Mouse (Mus musculus) liver, embryonic 14.5 days (tissue): ENCODE measurements around the gene Mrps18c. TPM values are rescaled to one million over a fixed set of nuclear protein-coding genes. Genes with fewer than 3 reads are reported as not detected.

ENCODE experiments used
- ATAC-seq: fragments of 200-750 bp; cut with Nextera tagmentation; 2 replicates; pipeline ENCODE4 v1.8.0; 2017; ENCODE audit warnings: moderate number of reproducible peaks, mild to moderate bottlenecking, moderate library complexity; ENCODE audit not compliant: insufficient read depth
- DNase-seq, 3 experiments: peaks; one replicate each; pipeline ENCODE4 v3.0.0-alpha.2; 2012 to 2013; ENCODE audit warnings: low read depth in 3 of 3, low spot score in 3 of 3
- H3K27ac ChIP-seq: fragments of 300-500 bp; sonication (generic); 2 replicates; pipeline ENCODE4 v1.5.1; 2014; ENCODE audit warnings: moderate library complexity, mild to moderate bottlenecking, control low read depth, inconsistent platforms
- H3K27me3 ChIP-seq: fragments of 300-500 bp; sonication (generic); 2 replicates; pipeline ENCODE4 v1.6.1; 2014; ENCODE audit warnings: mild to moderate bottlenecking, low read length, moderate library complexity; ENCODE audit not compliant: control insufficient read depth, insufficient read depth
- H3K36me3 ChIP-seq: fragments of 300-500 bp; sonication (generic); replicated peaks from 2 replicates; pipeline ENCODE4 v1.6.1; 2014; ENCODE audit warnings: low read depth; ENCODE audit not compliant: control insufficient read depth, insufficient read depth
- H3K4me1 ChIP-seq, 2 experiments: fragments of 200-500 bp in 1 of 2; fragments of 300-500 bp in 1 of 2; sonication (generic) in 1 of 2; replicated peaks; 2 replicates each; pipeline ENCODE4 v1.6.1; 2012 to 2014; ENCODE audit warnings: antibody characterized with exemption in 1 of 2, inconsistent platforms in 1 of 2, low read length in 1 of 2; ENCODE audit not compliant: control insufficient read depth in 2 of 2, insufficient read depth in 2 of 2
- H3K4me2 ChIP-seq: fragments of 300-500 bp; sonication (generic); 2 replicates; pipeline ENCODE4 v1.6.1; 2014; ENCODE audit warnings: low read depth, mild to moderate bottlenecking, control low read depth, moderate library complexity
- H3K4me3 ChIP-seq, 2 experiments: fragments of 200-500 bp in 1 of 2; fragments of 300-500 bp in 1 of 2; sonication (generic) in 1 of 2; 2 replicates each; pipeline ENCODE4 v1.5.1; 2012 to 2014; ENCODE audit warnings: low read depth in 2 of 2, low read length in 2 of 2, mild to moderate bottlenecking in 2 of 2, control low read depth in 1 of 2, inconsistent platforms in 1 of 2, moderate library complexity in 1 of 2; ENCODE audit not compliant: insufficient read depth in 1 of 2
- H3K9ac ChIP-seq: fragments of 300-500 bp; sonication (generic); replicated peaks from 2 replicates; pipeline ENCODE4 v1.6.1; 2014; ENCODE audit warnings: mild to moderate bottlenecking, control low read depth, moderate library complexity
- H3K9me3 ChIP-seq: fragments of 300-500 bp; sonication (generic); 2 replicates; pipeline ENCODE4 v1.6.1; 2016; ENCODE audit warnings: low read length, mixed read lengths; ENCODE audit not compliant: control insufficient read depth
- CTCF ChIP-seq: IDR thresholded peaks from 2 replicates; pipeline ENCODE4 v1.5.1; 2016; ENCODE audit warnings: antibody characterized with exemption, low read depth, control low read depth
- EP300 ChIP-seq: IDR thresholded peaks from 2 replicates; pipeline ENCODE4 v1.6.1; 2016; ENCODE audit warnings: antibody characterized with exemption, low read depth
- WGBS: fragments of 180-500 bp; shearing (Covaris S2); extraction: QIAGEN DNeasy Blood & Tissue Kit; methylation state at CpG from one replicate; pipeline ENCODE4 v1.1.7; 2014; ENCODE audit not compliant: insufficient replicate concordance; 5-methylcytosine and 5-hydroxymethylcytosine counted together
- polyA plus RNA-seq, 2 experiments: library from polyadenylated mRNA; depleted of rRNA in 1 of 2; stranded (reverse) in 1 of 2; unstranded in 1 of 2; fragments of >200 nt; fragmentation: Nextera tagmentation in 1 of 2; extraction: Ambion mirVana in 1 of 2; gene quantifications; 2 replicates each; pipeline versions ENCODE4 v1.2.1 to v1.2.3; 2012 to 2014

The Mrps18c gene
- polyA plus RNA-seq, 2 experiments = 49.4 to 180 TPM

DNA sequence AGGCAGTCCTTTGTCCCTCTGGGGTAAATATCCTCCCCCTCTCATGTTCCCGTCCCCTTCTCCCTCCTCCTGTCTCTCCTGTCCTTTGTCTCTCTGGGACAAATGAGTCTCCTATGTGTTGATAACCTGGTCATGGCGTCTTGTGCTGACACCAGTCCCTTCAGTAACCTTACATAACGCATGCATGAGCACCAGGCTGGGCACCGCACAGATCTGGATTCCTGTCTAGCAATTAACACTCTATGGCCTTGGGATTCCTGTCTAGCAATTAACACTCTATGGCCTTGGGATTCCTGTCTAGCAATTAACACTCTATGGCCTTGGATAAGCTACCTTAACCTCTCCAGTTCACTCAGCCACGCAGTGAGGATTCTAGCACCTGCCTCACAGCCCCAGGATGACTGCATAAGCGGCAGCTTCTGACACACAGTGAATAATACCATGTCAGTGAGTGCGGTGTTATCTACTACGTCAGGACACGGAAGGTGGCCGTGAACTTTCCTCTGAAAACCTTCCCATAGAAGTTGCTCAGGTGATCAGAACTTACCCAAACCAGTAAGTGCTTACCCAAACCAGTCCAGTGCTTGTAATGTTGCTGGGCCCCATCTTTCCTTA lies 38.3 kb upstream of the Mrps18c start:
- Histone ChIP-seq H3K4me2 (no peak overlapping the region), H3K4me3 (no peak overlapping the region), H3K27ac (no peak overlapping the region), H3K27me3 (no peaks in the 10 kb centered on the region), H3K4me1 (no peaks in the 10 kb centered on the region), H3K9ac (no peak overlapping the region), H3K36me3 (peaks cover 19% of the 10 kb centered on the region), H3K9me3 (no peaks in the 10 kb centered on the region)
- WGBS = 79% methylated on average over 10 of the region's 10 CpGs
- DNase-seq (no peak), ATAC-seq (no peak)
- TF ChIP-seq CTCF (no peak), EP300 (no peak)

DNA sequence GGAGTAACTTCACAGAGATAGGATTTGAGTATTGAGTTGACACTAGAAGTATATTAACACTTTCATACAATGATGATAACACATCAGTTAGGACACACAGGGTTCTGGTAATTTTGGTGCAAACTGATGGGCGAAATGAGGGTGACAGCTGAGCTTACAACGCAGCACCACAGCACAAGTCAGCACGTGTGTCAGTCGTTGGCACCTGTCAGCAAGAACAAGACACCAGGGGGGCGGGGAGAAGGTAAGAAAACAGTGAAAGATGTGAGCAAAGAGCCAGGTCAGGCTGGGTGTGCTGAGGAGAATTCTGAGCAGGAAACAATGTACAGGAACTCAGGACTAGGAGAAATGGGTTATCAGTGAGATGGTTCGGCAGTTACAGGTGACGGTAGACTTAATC lies 36.7 kb upstream of the Mrps18c start:
- ATAC-seq (no peak), DNase-seq (no peak)
- TF ChIP-seq CTCF = no peak
- TF ChIP-seq EP300 = no peak
- WGBS = 84% methylated on average over 7 of the region's 7 CpGs
- Histone ChIP-seq H3K9ac (no peak overlapping the region), H3K36me3 (peaks cover 24% of the 10 kb centered on the region), H3K4me2 (no peak overlapping the region), H3K4me3 (no peak overlapping the region), H3K4me1 (no peaks in the 10 kb centered on the region), H3K9me3 (no peaks in the 10 kb centered on the region), H3K27ac (no peak overlapping the region), H3K27me3 (no peaks in the 10 kb centered on the region)

DNA sequence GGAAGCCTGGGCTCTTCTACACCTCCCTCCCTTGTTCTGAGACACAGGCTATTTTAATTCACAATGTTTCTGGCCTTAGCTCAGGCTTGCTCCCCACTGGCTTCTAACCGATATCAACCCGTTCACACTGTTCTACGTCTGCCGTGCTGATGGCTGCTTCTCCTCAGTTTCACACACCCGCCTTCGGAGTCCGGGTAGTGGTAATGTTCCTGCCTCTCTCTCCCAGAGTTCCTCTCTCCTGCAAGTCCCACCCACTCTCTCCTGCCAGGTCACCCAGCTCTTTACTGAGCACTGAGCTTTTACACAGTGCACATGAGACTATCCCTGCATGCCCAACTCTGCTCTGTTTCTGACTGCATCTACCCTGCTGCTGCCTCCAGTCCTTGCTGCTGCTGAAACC lies 32.4 kb upstream of the Mrps18c start:
- Histone ChIP-seq H3K4me1 (no peaks in the 10 kb centered on the region), H3K9ac (no peak overlapping the region), H3K27ac (no peak overlapping the region), H3K9me3 (no peaks in the 10 kb centered on the region), H3K4me2 (no peak overlapping the region), H3K4me3 (no peak overlapping the region), H3K27me3 (no peaks in the 10 kb centered on the region), H3K36me3 (peaks cover 58% of the 10 kb centered on the region)
- no peak for ATAC-seq
- TF ChIP-seq CTCF (no peak), EP300 (no peak)
- no peak for DNase-seq
- WGBS = 91% methylated on average over 7 of the region's 7 CpGs

DNA sequence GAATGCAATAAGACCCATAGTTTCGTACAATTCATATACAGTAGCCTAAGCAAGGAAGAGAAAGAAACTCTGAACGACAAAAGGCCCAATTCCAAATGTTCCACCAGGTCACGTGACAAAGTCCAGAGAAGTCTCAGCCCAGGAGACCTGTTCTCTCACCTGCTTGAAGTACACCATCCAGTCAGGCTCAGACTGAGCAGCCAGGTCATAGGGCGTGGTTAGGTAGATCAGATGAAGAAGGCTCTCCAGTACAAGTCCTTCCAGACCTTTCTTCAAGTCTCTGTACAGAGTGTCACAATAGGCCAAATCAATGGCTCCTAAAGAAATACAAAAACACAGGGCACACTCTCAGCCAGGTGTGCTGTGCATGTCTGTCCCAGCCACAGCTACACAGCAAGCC lies 26.9 kb upstream of the Mrps18c start:
- WGBS = 78% methylated on average over 4 of the region's 4 CpGs
- Histone ChIP-seq H3K4me3 (no peak overlapping the region), H3K27me3 (no peaks in the 10 kb centered on the region), H3K4me2 (no peak overlapping the region), H3K9ac (no peak overlapping the region), H3K36me3 (peaks cover 63% of the 10 kb centered on the region), H3K27ac (no peak overlapping the region), H3K4me1 (no peaks in the 10 kb centered on the region), H3K9me3 (no peaks in the 10 kb centered on the region)
- no peak for DNase-seq
- TF ChIP-seq CTCF (no peak), EP300 (no peak)
- no peak for ATAC-seq

DNA sequence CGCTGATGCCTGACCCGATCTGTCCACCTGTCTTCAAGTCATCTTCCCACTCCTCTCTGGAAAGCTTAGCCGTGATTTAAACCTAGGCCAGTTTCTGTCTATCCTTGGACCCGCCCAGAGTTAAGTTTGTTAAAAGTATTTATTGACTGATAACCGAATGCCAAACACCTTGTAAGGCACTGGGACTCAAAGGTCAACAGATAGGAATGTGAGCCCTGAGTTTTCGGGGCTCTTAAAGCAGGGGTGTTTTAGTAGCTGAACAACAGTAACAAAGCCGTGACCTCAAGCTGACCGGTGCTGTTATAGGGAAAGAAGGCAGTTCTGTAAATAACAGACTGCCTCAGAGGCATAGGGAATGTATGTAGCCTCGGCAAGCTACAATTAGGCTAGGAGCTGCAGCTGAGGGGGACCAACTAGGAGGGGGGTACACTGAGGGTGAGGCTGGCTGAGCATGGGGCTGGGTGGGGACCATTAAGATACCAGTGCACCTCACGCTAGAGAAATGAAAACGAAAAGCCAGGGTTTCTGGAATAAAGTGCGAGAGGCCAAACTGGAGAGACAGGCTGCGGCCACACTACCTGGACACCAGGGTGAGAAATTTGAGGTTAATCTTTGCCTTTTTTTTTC lies 22.5 kb upstream of the Mrps18c start:
- 79% methylated on average over 13 of the region's 13 CpGs for WGBS
- DNase-seq = no peak
- H3K9ac ChIP-seq = no peak overlapping the region
- ATAC-seq = no peak
- no peak for TF ChIP-seq CTCF
- no peak for TF ChIP-seq EP300
- H3K9me3 ChIP-seq = no peaks in the 10 kb centered on the region
- no peak overlapping the region for H3K27ac ChIP-seq
- H3K4me1 ChIP-seq = no peaks in the 10 kb centered on the region
- H3K36me3 ChIP-seq = peaks cover 59% of the 10 kb centered on the region
- no peak overlapping the region for H3K4me2 ChIP-seq
- no peaks in the 10 kb centered on the region for H3K27me3 ChIP-seq
- H3K4me3 ChIP-seq = no peak overlapping the region
